Mouse (Mus musculus): ENCODE measurements around the gene Uqcc2. TPM values are rescaled to one million over a fixed set of nuclear protein-coding genes. Genes with fewer than 3 reads are reported as not detected.
A peak's percentile ranks its signal among the peaks of the same experiment; 100 is the strongest.

The Uqcc2 gene
- polyA plus RNA-seq, 1 experiment = 630 TPM

DNA sequence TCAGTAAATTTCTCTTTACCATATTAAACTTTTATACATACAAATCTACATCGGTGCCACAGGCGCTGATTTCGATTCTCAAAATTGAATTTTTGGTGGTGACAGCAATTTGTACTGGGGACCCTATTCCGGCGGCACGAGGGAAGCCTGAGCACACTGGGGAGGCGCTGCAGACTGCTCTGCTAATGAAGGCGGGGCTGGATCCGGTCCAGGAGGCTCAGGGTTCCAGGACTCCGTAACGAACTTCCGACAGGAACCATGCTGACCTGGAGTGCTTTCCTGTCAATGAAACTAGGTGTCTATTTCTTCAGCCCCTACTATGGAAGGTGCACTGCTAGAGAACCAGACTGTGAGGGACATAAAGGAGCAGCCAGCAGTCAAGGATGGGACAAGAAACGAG, 4.4 kb downstream of the Uqcc2 start:
- H3K79me3 ChIP-seq (ENCODE audit: low read depth) = peaks cover 41% of the 10 kb centered on the region
- peaks cover 85% of the 10 kb centered on the region for H3K79me2 ChIP-seq (ENCODE audit: control insufficient read depth, insufficient read depth)
- H3K36me3 ChIP-seq (ENCODE audit: control insufficient read depth, insufficient read depth) = peaks cover 19% of the 10 kb centered on the region
- H3K4me3 ChIP-seq (ENCODE audit: insufficient read depth, poor library complexity, severe bottlenecking) = no peak overlapping the region
- no peaks in the 10 kb centered on the region for H3K27me3 ChIP-seq (ENCODE audit: control insufficient read depth, insufficient read depth, insufficient read length)
- TF ChIP-seq CTCF (IDR thresholded peaks at IDR 0.05; ENCODE audit: control insufficient read depth, insufficient read depth, insufficient read length) (no peak), USF1 (IDR thresholded peaks at IDR 0.05; ENCODE audit: low read depth) (no peak), MYOD1 (IDR thresholded peaks at IDR 0.05; ENCODE audit: control insufficient read depth, insufficient read length, low read depth) (no peak), FOSL1 (IDR thresholded peaks at IDR 0.05; ENCODE audit: insufficient read depth, low read length, poor library complexity, severe bottlenecking) (no peak), MYOG (IDR thresholded peaks at IDR 0.05; ENCODE audit: control insufficient read depth, extremely low read depth, insufficient read length) (no peak)
- no peak overlapping the region for H3ac ChIP-seq (ENCODE audit: control insufficient read depth, insufficient read length, low read depth)

DNA sequence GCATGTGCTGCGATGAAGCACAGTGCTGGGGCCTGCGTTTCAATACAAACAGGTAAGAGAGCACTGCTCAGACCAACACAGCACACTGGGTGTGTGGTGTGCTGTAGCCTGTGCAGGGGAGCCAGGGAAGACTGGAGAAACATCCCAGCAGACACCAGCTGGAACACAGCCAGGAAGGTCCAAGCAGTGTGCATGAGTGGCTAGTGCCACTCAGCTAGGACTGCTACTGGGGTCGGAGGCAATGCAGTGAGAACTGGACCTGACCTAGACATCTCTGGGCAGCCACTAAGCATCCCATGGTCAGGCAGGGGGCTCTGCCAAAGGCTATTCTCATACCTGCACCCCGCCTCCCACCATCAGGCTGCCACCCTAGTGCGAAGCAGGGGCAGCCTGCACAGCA, 5.5 kb downstream of the Uqcc2 start:
- peaks cover 28% of the 10 kb centered on the region for H3K36me3 ChIP-seq (ENCODE audit: control insufficient read depth, insufficient read depth)
- H3K4me3 ChIP-seq (ENCODE audit: insufficient read depth, poor library complexity, severe bottlenecking) = no peak overlapping the region
- H3ac ChIP-seq (ENCODE audit: control insufficient read depth, insufficient read length, low read depth) = no peak overlapping the region
- peaks cover 40% of the 10 kb centered on the region for H3K79me3 ChIP-seq (ENCODE audit: low read depth)
- TF ChIP-seq CTCF (IDR thresholded peaks at IDR 0.05; ENCODE audit: control insufficient read depth, insufficient read depth, insufficient read length) (no peak), MYOD1 (IDR thresholded peaks at IDR 0.05; ENCODE audit: control insufficient read depth, insufficient read length, low read depth) (no peak), FOSL1 (IDR thresholded peaks at IDR 0.05; ENCODE audit: insufficient read depth, low read length, poor library complexity, severe bottlenecking) (no peak), USF1 (IDR thresholded peaks at IDR 0.05; ENCODE audit: low read depth) (no peak), MYOG (IDR thresholded peaks at IDR 0.05; ENCODE audit: control insufficient read depth, extremely low read depth, insufficient read length) (no peak), MAX (IDR thresholded peaks at IDR 0.05) (no peak), CEBPB (IDR thresholded peaks at IDR 0.05; ENCODE audit: low read depth) (no peak)
- H3K79me2 ChIP-seq (ENCODE audit: control insufficient read depth, insufficient read depth) = peaks cover 80% of the 10 kb centered on the region
- H3K27me3 ChIP-seq (ENCODE audit: control insufficient read depth, insufficient read depth, insufficient read length) = no peaks in the 10 kb centered on the region

DNA sequence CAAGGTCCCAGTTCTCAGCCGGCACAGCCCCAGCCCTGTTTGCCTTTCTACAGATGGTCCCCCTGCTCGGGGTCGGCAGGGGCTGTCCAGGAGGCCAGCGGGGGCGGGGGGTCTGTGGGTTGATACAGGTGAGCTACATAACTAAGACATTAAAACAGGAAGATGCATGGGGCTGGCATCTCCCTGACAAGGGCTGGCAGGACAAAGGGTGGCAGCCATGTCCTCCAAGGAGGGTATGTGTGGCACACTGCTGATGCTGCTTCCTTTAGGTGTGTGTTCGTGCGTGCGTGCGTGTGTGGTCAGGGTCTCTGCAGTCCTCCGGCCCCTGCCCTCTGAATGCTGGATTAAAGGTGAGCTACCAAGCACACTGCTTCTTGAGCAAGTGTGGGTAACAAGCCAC, 6.7 kb downstream of the Uqcc2 start:
- Histone ChIP-seq H3K79me2 (ENCODE audit: control insufficient read depth, insufficient read depth) (peaks cover 68% of the 10 kb centered on the region), H3K36me3 (ENCODE audit: control insufficient read depth, insufficient read depth) (peaks cover 41% of the 10 kb centered on the region), H3K27me3 (ENCODE audit: control insufficient read depth, insufficient read depth, insufficient read length) (no peaks in the 10 kb centered on the region), H3K4me3 (ENCODE audit: insufficient read depth, poor library complexity, severe bottlenecking) (no peak overlapping the region), H3K79me3 (ENCODE audit: low read depth) (peaks cover 28% of the 10 kb centered on the region), H3ac (ENCODE audit: control insufficient read depth, insufficient read length, low read depth) (no peak overlapping the region)
- TF ChIP-seq MYOG (IDR thresholded peaks at IDR 0.05; ENCODE audit: control insufficient read depth, extremely low read depth, insufficient read length) (no peak), CTCF (IDR thresholded peaks at IDR 0.05; ENCODE audit: control insufficient read depth, insufficient read depth, insufficient read length) (no peak), CEBPB (IDR thresholded peaks at IDR 0.05; ENCODE audit: low read depth) (no peak), FOSL1 (IDR thresholded peaks at IDR 0.05; ENCODE audit: insufficient read depth, low read length, poor library complexity, severe bottlenecking) (no peak), USF1 (IDR thresholded peaks at IDR 0.05; ENCODE audit: low read depth) (no peak), MAX (IDR thresholded peaks at IDR 0.05) (no peak), MYOD1 (IDR thresholded peaks at IDR 0.05; ENCODE audit: control insufficient read depth, insufficient read length, low read depth) (no peak)

DNA sequence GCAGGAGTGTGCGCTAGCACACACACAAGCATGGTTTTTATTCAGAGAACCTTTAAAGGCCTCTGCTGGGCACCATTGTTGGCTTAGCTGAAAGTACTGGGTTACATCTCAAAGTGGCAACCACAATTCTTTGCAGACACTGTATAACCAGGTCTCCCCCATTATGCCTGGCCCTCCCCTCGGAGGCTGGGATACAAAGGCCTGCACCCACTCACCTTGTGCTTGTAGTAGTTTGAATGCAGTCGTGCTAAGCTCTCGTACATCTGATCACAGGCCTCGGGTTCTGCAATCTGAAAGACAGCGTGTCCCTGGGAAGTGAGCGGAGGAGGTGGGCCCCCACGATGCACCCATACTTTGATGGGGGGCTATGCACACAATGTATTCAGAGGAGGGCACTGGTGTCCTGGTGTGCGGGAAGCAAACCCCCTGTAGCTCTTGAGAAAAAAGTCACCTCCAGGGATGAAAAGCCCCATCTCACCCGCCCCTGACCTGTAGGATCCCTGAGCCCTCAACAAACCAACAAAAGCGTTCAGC, 8.0 kb downstream of the Uqcc2 start:
- H3ac ChIP-seq (ENCODE audit: control insufficient read depth, insufficient read length, low read depth) = no peak overlapping the region
- no peaks in the 10 kb centered on the region for H3K27me3 ChIP-seq (ENCODE audit: control insufficient read depth, insufficient read depth, insufficient read length)
- peaks cover 51% of the 10 kb centered on the region for H3K36me3 ChIP-seq (ENCODE audit: control insufficient read depth, insufficient read depth)
- no peak for TF ChIP-seq USF1 (IDR thresholded peaks at IDR 0.05; ENCODE audit: low read depth)
- no peak for TF ChIP-seq MYOG (IDR thresholded peaks at IDR 0.05; ENCODE audit: control insufficient read depth, extremely low read depth, insufficient read length)
- no peak for TF ChIP-seq CEBPB (IDR thresholded peaks at IDR 0.05; ENCODE audit: low read depth)
- TF ChIP-seq MYOD1 (IDR thresholded peaks at IDR 0.05; ENCODE audit: control insufficient read depth, insufficient read length, low read depth) = no peak
- no peak for TF ChIP-seq FOSL1 (IDR thresholded peaks at IDR 0.05; ENCODE audit: insufficient read depth, low read length, poor library complexity, severe bottlenecking)
- TF ChIP-seq MAX (IDR thresholded peaks at IDR 0.05) = no peak
- no peak for TF ChIP-seq CTCF (IDR thresholded peaks at IDR 0.05; ENCODE audit: control insufficient read depth, insufficient read depth, insufficient read length)
- peaks cover 28% of the 10 kb centered on the region for H3K79me3 ChIP-seq (ENCODE audit: low read depth)
- H3K4me3 ChIP-seq (ENCODE audit: insufficient read depth, poor library complexity, severe bottlenecking) = no peak overlapping the region
- peaks cover 56% of the 10 kb centered on the region for H3K79me2 ChIP-seq (ENCODE audit: control insufficient read depth, insufficient read depth)

DNA sequence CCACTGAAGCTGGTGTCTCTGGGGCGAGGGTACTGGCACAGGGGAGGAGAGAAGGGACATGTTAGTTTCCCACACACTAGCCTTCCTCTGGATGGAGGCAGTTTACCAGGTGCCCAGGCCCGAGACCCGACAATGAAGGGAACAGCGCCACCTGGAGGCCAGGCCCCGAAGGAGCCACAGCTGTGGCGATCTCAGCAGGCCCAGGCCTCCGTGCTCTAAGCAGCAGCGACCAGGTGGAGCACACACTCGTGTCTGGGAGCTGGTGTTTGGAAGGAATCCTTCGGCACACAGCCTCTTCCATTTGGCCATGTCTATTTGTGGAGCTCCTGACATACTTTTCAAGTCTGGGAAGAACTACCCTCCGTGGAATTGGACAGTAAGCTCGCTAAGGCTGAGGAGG, 8.5 kb downstream of the Uqcc2 start:
- peaks cover 51% of the 10 kb centered on the region for H3K79me2 ChIP-seq (ENCODE audit: control insufficient read depth, insufficient read depth)
- no peak overlapping the region for H3K4me3 ChIP-seq (ENCODE audit: insufficient read depth, poor library complexity, severe bottlenecking)
- peaks cover 23% of the 10 kb centered on the region for H3K79me3 ChIP-seq (ENCODE audit: low read depth)
- no peak overlapping the region for H3ac ChIP-seq (ENCODE audit: control insufficient read depth, insufficient read length, low read depth)
- H3K36me3 ChIP-seq (ENCODE audit: control insufficient read depth, insufficient read depth) = peaks cover 53% of the 10 kb centered on the region
- TF ChIP-seq CTCF (IDR thresholded peaks at IDR 0.05; ENCODE audit: control insufficient read depth, insufficient read depth, insufficient read length) = peak; percentile 94
- no peak for TF ChIP-seq MAX (IDR thresholded peaks at IDR 0.05)
- H3K27me3 ChIP-seq (ENCODE audit: control insufficient read depth, insufficient read depth, insufficient read length) = no peaks in the 10 kb centered on the region

DNA sequence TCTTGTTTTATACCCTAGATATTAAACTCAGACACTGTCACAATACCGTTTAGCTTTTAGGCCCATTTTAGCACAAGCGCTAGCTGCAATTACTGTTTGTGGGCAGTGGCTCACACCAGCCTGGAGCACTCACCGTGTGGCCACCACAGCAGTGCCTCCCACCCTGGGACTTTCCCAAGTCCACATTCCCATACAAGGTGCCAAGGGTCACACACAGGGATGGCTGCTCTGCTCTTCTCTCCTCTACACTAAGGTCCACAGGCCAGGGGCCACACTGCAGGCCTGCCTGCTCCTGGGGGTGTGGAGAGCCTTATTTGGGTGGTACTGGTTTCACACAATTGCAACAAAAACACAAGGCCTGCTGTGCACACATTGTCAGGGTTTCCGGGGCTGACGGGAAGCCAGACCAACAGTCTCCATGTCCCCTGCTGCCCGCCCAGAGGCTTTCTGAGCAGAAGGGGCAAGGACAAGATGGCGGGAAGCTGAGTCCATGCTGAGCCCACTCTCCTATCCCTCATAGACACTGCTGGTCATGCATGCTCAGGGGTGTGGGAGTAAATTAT, 9.8 kb downstream of the Uqcc2 start:
- Histone ChIP-seq H3K27me3 (ENCODE audit: control insufficient read depth, insufficient read depth, insufficient read length) (no peaks in the 10 kb centered on the region), H3ac (ENCODE audit: control insufficient read depth, insufficient read length, low read depth) (no peak overlapping the region), H3K79me2 (ENCODE audit: control insufficient read depth, insufficient read depth) (peaks cover 38% of the 10 kb centered on the region), H3K79me3 (ENCODE audit: low read depth) (peaks cover 11% of the 10 kb centered on the region), H3K36me3 (ENCODE audit: control insufficient read depth, insufficient read depth) (peaks cover 62% of the 10 kb centered on the region), H3K4me3 (ENCODE audit: insufficient read depth, poor library complexity, severe bottlenecking) (no peak overlapping the region)
- TF ChIP-seq USF1 (IDR thresholded peaks at IDR 0.05; ENCODE audit: low read depth) (no peak), MYOG (IDR thresholded peaks at IDR 0.05; ENCODE audit: control insufficient read depth, extremely low read depth, insufficient read length) (no peak), CEBPB (IDR thresholded peaks at IDR 0.05; ENCODE audit: low read depth) (no peak), CTCF (IDR thresholded peaks at IDR 0.05; ENCODE audit: control insufficient read depth, insufficient read depth, insufficient read length) (no peak), FOSL1 (IDR thresholded peaks at IDR 0.05; ENCODE audit: insufficient read depth, low read length, poor library complexity, severe bottlenecking) (no peak), MYOD1 (IDR thresholded peaks at IDR 0.05; ENCODE audit: control insufficient read depth, insufficient read length, low read depth) (no peak), MAX (IDR thresholded peaks at IDR 0.05) (no peak)

Data from C2C12 (cell line).